Mouse (Mus musculus): ENCODE results near the gene Mapkapk2.

Gene Mapkapk2

GRCm38 (mm10) chr1:131083122-131083521 is 14.5 kb downstream of the Mapkapk2 start:
- in situ Hi-C loops (cut with MseI, MboI), result no loop called here

GRCm38 (mm10) chr1:131080686-131081085 is 16.9 kb downstream of the Mapkapk2 start:
- in situ Hi-C loops (cut with MseI, MboI), result no loop called here

DNA sequence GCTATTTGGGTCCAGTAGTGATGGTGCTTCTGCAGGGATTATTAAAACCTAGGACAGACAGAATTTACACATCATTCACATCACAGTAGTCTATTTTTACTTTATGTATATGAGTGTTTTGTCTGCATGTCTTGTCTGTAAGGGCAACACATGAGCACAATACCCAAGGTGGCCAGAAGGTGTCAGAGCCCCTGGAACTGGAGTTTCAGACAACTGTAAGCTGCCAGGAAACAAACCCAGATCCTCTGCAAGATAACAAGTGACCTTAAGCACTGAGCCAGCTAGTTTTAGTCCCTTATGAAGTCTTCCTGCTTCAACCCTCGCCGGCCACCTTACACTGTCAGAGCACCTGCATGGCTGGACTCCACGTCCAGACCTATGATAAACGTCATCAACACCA is 17.9 kb downstream of the Mapkapk2 start:
- in situ Hi-C loops (cut with MseI, MboI), result no loop called here

GRCm38 (mm10) chr1:131078761-131079330 is 18.8 kb downstream of the Mapkapk2 start:
- in situ Hi-C loops (cut with MseI, MboI), result no loop called here

GRCm38 (mm10) chr1:131075098-131075791 is 22.4 kb downstream of the Mapkapk2 start:
- in situ Hi-C loops (cut with MseI, MboI), result no loop called here

- in situ Hi-C loops (cut with MseI, MboI), result no loop called here
Measured at GRCm38 (mm10) chr1:131074524-131074938, 23.1 kb downstream of the Mapkapk2 start.

- in situ Hi-C loops (cut with MseI, MboI), result no loop called here
Measured at GRCm38 (mm10) chr1:131072376-131072990, 25.1 kb downstream of the Mapkapk2 start.

GRCm38 (mm10) chr1:131069010-131069409 is 28.6 kb downstream of the Mapkapk2 start:
- in situ Hi-C loops (cut with MseI, MboI), result no loop called here

- in situ Hi-C loops (cut with MseI, MboI), result no loop called here
Measured at GRCm38 (mm10) chr1:131068011-131068727, 29.5 kb downstream of the Mapkapk2 start.

GRCm38 (mm10) chr1:131064202-131064601 is 33.4 kb downstream of the Mapkapk2 start:
- in situ Hi-C loops (cut with MseI, MboI), result no loop called here

DNA sequence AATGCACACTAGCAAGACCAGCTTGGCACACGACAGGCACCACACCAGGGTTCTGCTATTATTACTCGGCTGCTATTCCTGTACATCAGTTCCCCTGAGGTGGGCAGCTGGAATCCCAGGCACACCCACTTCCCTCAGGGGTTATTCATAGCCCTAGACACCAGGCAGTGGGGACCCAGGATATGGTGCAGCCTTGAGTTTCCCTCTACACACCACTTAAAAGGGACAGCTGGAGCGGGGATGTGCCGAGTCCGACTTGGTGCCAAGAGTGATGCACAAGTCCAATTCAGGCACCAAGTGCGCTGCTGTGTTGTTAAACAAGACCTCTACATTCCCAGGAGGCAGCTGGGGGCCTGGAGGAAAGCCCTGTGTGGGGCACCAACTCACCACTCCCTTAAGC is 34.8 kb downstream of the Mapkapk2 start:
- in situ Hi-C loops (cut with MseI, MboI), result no loop called here

GRCm38 (mm10) chr1:131061740-131062254 is 35.8 kb downstream of the Mapkapk2 start:
- in situ Hi-C loops (cut with MseI, MboI), result no loop called here

- in situ Hi-C loops (cut with MseI, MboI), result no loop called here
Measured at GRCm38 (mm10) chr1:131060290-131061253, 37.1 kb downstream of the Mapkapk2 start.

DNA sequence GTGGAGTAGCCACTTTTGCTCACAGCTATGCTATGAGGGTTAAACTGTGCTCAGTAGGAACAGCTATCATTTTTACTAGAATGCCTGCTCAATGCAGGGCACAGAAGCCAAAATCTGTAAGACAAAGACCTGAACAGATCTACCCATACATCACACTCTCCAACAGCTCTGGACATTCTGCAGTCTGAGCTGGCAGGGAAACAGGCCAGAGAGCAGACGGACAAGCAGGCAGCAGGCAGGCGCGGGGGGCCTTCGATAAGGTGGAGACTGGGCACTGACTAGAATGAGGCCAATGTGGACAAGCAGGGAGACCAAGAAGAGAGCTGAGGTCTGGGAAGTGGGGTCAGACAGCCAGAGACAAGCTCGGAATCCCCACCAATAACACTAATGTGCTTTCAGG is 37.8 kb downstream of the Mapkapk2 start:
- in situ Hi-C loops (cut with MseI, MboI), result loop anchor here (5.0 kb wide), 2 partner anchors 183 to 188 kb away; no protein-coding TSS in a partner anchor

- in situ Hi-C loops (cut with MseI, MboI), result loop anchor here (5.0 kb wide), 2 partner anchors 182 to 187 kb away; no protein-coding TSS in a partner anchor
Measured at GRCm38 (mm10) chr1:131059411-131059810, 38.2 kb downstream of the Mapkapk2 start.

GRCm38 (mm10) chr1:131058431-131058830 is 39.2 kb downstream of the Mapkapk2 start:
- in situ Hi-C loops (cut with MseI, MboI), result loop anchor here (5.0 kb wide), 2 partner anchors 181 to 186 kb away; no protein-coding TSS in a partner anchor

DNA sequence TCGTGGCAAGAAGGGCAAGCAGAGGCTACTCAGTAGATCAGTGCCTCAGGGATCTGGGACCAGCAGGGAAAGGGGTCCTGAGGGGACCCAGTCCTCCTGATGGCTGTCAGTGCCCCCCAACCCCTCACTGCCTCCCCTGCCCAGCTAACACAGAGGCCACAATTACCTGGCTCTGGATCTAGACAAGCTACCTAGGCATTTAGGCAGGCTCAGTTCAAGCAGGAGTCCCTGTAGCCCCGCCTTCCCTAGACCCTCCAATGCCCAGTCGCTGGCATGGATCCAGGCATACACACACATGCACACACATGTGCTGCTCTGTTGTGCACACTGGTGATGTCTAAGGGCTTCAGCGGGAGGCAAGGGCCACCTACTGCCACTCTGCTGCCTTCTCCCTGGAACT is 43.4 kb downstream of the Mapkapk2 start:
- in situ Hi-C loops (cut with MseI, MboI), result no loop called here

DNA sequence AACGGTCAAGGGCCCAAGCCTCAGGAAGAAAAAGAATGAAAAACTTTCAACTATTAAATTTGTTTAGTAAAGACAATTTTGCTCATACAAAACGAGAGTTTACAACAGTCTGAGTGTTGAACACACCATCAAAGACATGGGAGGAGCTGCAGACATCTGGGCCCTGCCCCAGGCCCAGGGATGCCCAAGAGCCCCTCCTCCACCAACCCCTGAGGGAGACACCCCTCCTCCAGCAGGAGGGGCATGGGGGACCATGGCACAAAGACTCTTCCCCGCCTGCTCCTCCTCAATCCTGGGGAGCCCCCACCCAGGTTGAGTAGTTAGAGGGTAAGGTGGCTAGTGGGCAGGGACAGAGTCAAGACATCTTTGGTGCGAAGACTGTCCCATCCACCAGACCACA is 44.0 kb downstream of the Mapkapk2 start:
- in situ Hi-C loops (cut with MseI, MboI), result no loop called here

GRCm38 (mm10) chr1:131053239-131053638 is 44.4 kb downstream of the Mapkapk2 start:
- in situ Hi-C loops (cut with MseI, MboI), result no loop called here

GRCm38 (mm10) chr1:131051073-131051472 is 46.6 kb downstream of the Mapkapk2 start:
- in situ Hi-C loops (cut with MseI, MboI), result no loop called here

DNA sequence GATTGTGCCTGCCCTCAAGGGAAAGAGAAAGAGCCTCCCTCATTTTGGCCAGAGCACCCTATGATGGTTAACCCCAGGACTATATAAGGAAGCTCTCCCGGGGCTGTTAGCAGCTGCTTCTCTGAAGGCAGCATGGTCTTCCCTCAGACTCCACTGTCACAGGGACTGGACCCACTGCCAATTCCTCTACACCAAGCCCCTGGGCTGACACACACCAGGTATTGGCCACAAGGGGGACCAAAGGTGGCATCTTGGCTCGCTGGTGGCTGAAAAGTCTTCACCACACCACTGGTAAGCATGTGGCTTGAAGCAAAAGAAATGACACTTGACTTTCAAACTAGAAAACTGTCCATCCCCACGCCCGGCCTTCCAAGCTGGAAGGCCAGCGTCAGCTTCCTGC is 47.0 kb downstream of the Mapkapk2 start:
- in situ Hi-C loops (cut with MseI, MboI), result no loop called here
